Mouse (Mus musculus): Measurements from ENCODE around the gene Abracl.

The Abracl gene

GRCm38 (mm10) chr10:18022741-18023347, at the start of gene Abracl:
Gene Abracl (minus strand): TSS chr10:18023288.
- peak; percentile 84 to 87 for DNase-seq

GRCm38 (mm10) chr10:18072871-18073270, 49.8 kb upstream of the Abracl start:
- no peak for DNase-seq

DNA sequence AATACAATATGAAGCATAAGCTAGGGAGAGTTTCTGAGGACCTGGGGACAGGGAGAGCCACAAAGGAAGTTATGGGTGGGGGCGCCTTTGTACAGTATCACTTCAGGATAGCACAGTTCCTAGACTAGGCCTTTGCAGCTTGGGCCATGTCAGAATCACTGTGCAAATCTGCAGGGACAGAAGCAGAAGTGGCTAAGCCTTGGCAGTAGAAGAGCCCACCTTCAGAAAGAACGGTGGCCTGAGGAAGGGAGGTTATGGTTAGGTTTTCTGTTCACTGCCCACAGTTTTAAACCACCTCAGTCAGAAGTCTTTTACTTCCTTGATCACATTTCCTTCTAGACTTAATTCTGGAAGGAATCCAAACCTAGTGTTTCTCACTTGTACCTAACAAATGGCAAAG, 47.5 kb upstream of the Abracl start:
- DNase-seq, result no peak

DNA sequence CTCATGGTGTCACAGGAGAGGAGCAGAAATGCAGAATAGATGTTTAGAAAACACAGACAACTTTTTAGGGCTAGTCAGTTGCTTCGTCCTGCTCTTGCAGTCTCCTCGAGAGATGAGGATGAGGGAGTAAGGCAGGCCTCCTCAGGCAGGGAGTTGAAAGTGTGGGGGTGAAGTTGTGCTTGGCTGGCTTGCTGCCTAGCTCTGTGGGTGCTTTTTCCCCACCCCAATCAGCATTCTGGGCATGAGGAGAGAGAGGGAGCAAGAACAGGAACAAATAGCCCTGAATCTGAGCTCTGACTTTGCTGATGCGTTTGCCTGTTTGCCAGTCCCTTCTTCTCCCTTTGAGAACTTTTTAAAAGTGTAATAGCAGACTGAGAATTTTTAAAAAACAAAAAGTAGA, 47.1 kb upstream of the Abracl start:
- DNase-seq, result no peak

DNA sequence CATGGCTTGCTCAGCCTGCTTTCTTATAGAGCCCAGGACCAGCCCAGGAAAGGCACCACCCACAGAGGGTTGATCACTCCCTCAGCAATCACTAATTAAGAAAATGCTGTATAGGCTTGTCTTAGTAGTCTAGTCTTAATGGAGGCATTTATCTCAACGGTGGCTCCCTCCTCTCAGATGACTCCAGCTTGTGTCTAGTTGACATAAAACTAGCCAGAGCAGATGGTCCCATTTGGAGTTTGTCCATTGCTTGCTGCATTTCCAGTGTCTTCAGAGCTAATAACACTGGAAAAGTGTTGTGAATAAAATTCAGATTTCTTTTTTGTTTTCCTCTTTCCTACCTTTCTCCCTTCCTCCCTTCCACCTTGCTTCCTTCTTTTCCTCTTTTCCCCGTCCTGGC, 46.5 kb upstream of the Abracl start:
- DNase-seq, result no peak

GRCm38 (mm10) chr10:18068880-18069279, 45.8 kb upstream of the Abracl start:
- DNase-seq, result no peak

GRCm38 (mm10) chr10:18067761-18068446, 44.8 kb upstream of the Abracl start:
- no peak for DNase-seq

DNA sequence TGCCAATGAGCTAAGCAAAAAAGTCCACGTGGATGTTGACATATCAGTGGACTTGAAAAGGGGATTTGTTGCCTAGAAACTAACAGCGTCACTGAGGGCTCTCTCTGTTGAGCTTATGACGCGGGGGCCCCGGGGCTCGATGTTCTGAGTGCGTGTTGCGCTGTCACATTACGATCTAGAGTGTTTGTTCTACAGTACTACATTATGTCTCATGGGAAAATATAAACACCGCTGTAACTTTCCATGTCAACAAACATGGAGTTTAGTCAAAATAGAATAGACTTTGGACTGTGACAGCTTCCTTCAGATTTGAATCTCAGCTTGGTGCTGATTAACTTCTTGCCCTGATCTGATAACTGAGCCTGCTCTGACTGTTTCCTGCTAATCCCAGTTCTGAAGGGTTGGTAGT, 42.9 kb upstream of the Abracl start:
- no peak for DNase-seq

- no peak for DNase-seq
These were observed 41.6 kb upstream of the Abracl start for GRCm38 (mm10) chr10:18064606-18065228.

DNA sequence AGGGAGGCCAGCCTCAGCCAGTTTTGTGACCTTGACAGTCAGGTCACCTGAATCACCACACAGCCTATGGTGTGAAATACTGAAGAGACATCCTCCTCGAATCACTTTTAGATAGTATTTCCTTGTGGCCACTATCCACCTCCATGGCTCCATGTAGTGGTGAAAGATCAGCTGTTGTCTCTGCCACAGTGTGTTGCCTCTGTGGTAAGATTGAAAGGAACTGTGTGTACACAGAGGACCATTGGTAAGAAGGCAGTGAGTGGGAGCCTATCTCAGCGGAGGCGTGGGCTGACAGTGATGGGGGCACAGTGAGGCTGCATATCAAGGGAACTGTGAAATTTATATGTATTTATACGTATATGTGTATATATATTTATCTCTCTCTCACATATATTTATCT, 38.4 kb upstream of the Abracl start:
- DNase-seq, result no peak

DNA sequence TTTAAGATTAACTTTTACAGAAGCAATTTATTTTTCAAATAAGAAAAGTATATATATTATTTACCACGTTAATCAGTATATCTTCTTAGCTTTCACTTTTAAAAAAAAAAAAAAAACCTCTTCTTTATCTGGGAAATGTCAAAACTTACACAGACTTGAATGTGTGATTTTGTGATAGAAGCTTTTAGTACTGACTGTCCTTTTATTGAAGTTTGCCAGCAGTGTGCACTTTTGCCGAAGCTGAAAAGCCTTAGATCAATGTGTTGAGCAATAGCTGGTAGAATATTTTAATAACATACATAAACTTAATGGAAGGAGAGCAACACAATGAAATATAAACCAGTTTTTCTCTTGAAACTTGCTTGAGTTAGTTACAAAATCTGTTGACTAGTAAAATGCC, 37.7 kb upstream of the Abracl start:
- DNase-seq, result no peak

DNA sequence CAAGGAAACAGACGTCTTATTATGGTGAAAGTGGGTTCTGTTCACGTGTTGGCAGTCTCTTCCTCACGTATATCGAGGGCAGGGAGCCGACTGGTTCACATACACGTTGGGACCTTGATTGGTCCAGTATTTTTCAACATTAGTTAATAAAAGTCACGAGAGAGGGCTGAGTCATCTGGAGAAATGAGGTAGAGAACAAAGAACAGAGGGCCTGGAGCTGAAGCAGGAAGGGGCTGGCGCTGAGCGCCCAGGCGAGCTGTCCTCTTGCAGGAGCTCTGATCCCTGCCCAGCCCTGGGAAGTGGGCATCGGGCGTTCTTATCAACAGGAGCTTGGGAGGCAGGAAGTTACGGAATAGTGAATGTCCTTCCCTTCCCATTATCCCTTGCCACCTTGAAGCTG, 36.7 kb upstream of the Abracl start:
- no peak for DNase-seq

DNA sequence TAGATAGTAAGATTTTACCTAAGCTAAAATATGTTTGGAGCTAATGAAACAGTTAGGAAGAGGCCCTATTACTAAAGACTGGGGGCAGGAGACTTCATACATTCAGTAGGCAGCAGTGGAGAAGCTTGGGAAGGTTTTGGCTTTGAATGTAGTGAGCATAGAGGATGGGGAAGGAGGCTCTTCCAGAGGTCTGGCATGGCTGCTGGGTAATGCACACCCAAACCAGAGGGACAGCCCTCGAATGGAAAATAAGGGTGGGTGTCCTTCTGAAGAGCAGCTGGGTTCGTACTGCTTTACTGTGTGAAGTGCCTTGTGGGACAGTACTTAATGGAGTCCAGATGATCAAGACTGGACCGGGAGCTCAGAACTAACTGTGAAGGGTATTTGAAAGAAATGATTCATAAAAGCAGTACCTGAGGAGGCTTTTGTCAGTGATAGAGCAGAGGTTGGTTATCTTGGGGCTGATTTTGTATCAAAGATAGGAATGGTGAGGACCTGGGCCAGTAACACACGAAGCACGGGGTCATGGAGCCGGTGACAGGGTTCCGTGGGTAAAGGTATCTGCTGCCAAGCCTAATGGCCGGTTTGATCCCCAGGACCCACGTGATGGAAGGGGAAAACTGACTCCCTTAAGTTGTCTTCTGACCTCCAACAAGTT, 35.7 kb upstream of the Abracl start:
- DNase-seq, result no peak

GRCm38 (mm10) chr10:18056391-18056745, 33.3 kb upstream of the Abracl start:
- DNase-seq, result no peak

GRCm38 (mm10) chr10:18055696-18056390, 32.8 kb upstream of the Abracl start, which contains the start of gene Reps1:
Gene Reps1 (plus strand): TSS chr10:18055861.
- DNase-seq, result peak; percentile 54 to 61

DNA sequence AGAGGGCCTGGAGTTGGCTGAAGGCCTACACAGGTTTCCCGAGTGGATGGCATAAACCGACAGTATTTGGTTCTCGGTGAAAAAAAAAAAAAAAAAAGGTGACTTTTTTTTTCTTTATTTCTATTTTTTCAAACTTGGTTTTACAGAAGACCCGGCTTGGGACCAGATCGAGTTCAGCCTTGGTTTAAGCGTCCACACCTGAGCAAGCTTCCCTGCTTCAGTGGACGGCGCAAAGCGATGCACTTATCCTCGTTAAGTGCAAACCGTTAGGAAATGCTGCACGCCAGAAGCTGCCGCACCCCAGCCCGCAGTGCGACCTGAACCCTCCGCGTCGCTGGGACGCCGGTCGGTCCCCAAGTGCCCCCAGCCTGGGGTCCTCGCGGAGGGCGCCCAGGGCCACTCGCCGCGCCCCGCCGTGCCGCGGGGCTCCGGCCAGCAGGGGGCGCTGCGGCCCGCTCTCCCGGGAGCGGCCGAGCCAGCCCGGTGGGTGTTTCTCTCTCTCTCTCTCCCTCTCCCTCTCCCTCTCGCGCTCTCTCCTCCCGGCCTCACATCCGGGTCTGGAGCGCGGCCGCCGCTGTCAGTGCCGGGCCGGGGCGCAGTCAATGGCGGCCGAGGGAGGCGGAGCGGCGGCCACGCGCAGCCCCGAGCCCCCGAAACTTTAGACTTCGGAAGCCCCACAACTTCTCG, 32.1 kb upstream of the Abracl start:
- DNase-seq, result peak; percentile 83 to 87

GRCm38 (mm10) chr10:18047380-18048146, 24.5 kb upstream of the Abracl start:
- DNase-seq, result no peak

- DNase-seq, result no peak
These were observed 23.3 kb upstream of the Abracl start for GRCm38 (mm10) chr10:18046380-18046779.

DNA sequence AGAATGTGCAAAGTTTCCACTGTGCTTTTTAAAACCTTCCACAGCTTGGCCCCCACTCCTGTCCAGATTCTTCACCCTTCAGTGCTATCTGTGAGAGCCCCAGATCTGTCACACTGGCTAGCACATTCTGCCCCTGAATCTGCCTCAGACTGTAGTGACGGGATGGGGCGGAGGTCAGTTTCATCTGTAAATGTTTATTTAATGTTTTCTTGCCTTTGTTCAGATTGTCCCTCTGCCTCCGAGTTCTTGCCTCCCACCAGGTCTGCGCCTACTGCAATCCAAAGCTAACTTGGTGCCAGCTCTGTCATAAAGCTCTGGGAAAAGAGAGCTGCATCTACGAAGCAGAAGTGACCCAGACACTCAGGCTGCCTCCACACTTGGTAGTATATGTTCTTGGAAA, 13.8 kb upstream of the Abracl start:
- DNase-seq, result no peak

DNA sequence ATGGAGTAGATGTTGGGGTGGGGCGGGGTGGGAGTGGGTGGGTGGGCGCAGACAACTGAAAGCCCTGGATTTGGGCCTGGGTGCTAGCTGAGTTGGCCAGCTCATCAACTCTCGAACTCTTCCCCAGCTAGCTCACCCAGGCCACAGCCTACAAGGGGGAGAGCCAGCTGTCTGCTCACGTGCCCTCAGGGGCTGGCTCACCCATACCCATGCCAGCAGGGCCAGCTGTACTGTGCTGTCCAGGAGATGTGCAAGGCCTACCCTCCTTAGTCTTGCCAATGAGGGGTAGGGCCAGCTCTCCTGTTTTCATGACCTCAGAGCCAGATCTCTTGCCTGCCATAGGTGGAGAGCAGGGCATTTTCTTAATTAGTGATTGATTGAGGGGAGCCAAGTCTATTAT, 11.3 kb upstream of the Abracl start:
- no peak for DNase-seq

- peak in 1 of 2 experiments; percentile 74 for DNase-seq
These were observed 776 bp downstream of the Abracl start for GRCm38 (mm10) chr10:18022312-18022711.

All from thymus, postnatal 36 days (tissue).